Mouse (Mus musculus) ZHBTc4 (cell line): ENCODE data around the gene Vps4a.

ENCODE experiments used
- DNase-seq: peaks from one replicate; pipeline ENCODE4 v3.0.0-alpha.2; 2011; ENCODE audit warnings: low read depth, low spot score

The Vps4a gene

GRCm38 (mm10) chr8:107048061-107048941 is 17.3 kb downstream of the Vps4a start, which contains the start of gene Pdf:
Gene Pdf, minus strand, starts transcription at chr8:107048614.
- peak; percentile 84 for DNase-seq

GRCm38 (mm10) chr8:107049480-107049879 is 18.5 kb downstream of the Vps4a start:
- no peak for DNase-seq

- DNase-seq = no peak
Measured at GRCm38 (mm10) chr8:107052046-107052445, 21.0 kb downstream of the Vps4a start.

GRCm38 (mm10) chr8:107056076-107056972 is 25.3 kb downstream of the Vps4a start, which contains the start of the genes Cog8 and Nip7:
Gene Cog8, minus strand, starts transcription at chr8:107056689.
Gene Nip7, plus strand, starts transcription at chr8:107056877.
- DNase-seq = peak; percentile 99

- DNase-seq = no peak
Measured at GRCm38 (mm10) chr8:107056973-107057369, 25.9 kb downstream of the Vps4a start.

GRCm38 (mm10) chr8:107062613-107063012 is 31.6 kb downstream of the Vps4a start:
- no peak for DNase-seq

GRCm38 (mm10) chr8:107065511-107066496 is 34.8 kb downstream of the Vps4a start, which contains the start of gene Tmed6:
Gene Tmed6, minus strand, starts transcription at chr8:107065644.
- DNase-seq = peak; percentile 97

- DNase-seq = no peak
Measured at GRCm38 (mm10) chr8:107073706-107074105, 42.7 kb downstream of the Vps4a start.

- no peak for DNase-seq
Measured at GRCm38 (mm10) chr8:107074128-107074527, 43.1 kb downstream of the Vps4a start.

GRCm38 (mm10) chr8:107076239-107076888 is 45.3 kb downstream of the Vps4a start:
- no peak for DNase-seq

- peak; percentile 90 for DNase-seq
Measured at GRCm38 (mm10) chr8:107085358-107085757, 54.3 kb downstream of the Vps4a start.

GRCm38 (mm10) chr8:107086018-107086417 is 55.0 kb downstream of the Vps4a start:
- no peak for DNase-seq

GRCm38 (mm10) chr8:107088526-107089063 is 57.6 kb downstream of the Vps4a start:
- DNase-seq = peak; percentile 84

GRCm38 (mm10) chr8:107090531-107090930 is 59.5 kb downstream of the Vps4a start:
- no peak for DNase-seq
